ENCODE assay signal across 8 mouse cellular contexts in genomic region chr2:30718329-30718675, GRCm38 (mm10).
DNase-seq lines count a peak whose midpoint lies in the region; ATAC-seq lines count a peak whose summit lies in the region.

No protein-coding gene starts in this region.

- H3K27ac ChIP-seq in hindbrain, embryonic 15.5 days (replicated peaks), result peak overlapping the region; percentile 97

- no peaks in the 10 kb centered on the region for H3K9me3 ChIP-seq in hindbrain, embryonic 15.5 days

- ATAC-seq in hindbrain, embryonic 15.5 days (ENCODE audit: low FRiP score, low read depth), result peak; percentile 73

- DNase-seq in ZHBTc4 (ENCODE audit: low read depth, low spot score), result peak; percentile 93
- peak; percentile 96 to 97 for DNase-seq in cerebellum, postnatal 25 days
- DNase-seq in gastrocnemius, adult 18-20 months (ENCODE audit: low spot score), result peak; percentile 86
- DNase-seq in left cerebral cortex, adult 11 months (ENCODE audit: low spot score), result peak; percentile 88
- peak; percentile 91 for DNase-seq in lung, postnatal 25 days (ENCODE audit: low spot score)
- peak; percentile 94 for DNase-seq in right cerebral cortex, adult 18-20 months
- DNase-seq in urinary bladder, postnatal 4 days (ENCODE audit: low spot score in 2 of 2), result peak; percentile 85 to 91

- peak overlapping the region; percentile 26 for H3K4me3 ChIP-seq in hindbrain, embryonic 15.5 days

- peaks cover 81% of the 10 kb centered on the region for H3K4me1 ChIP-seq in hindbrain, embryonic 15.5 days (replicated peaks)

- H3K36me3 ChIP-seq in hindbrain, embryonic 15.5 days, result no peaks in the 10 kb centered on the region

- H3K9ac ChIP-seq in hindbrain, embryonic 15.5 days, result peak overlapping the region; percentile 55

- peak overlapping the region; percentile 69 for H3K4me2 ChIP-seq in hindbrain, embryonic 15.5 days

- no peaks in the 10 kb centered on the region for H3K27me3 ChIP-seq in hindbrain, embryonic 15.5 days

- WGBS in hindbrain, embryonic 15.5 days, result under 1% methylated on average over 12 of the region's 12 CpGs

Comparison
In these comparisons a context has a peak if more than half of its experiments do, and no peak if none do; other contexts are left out.
1. Peak in every context shown above with its lines: DNase-seq, ATAC-seq, H3K4me3 ChIP-seq and H3K27ac ChIP-seq.